Mouse (Mus musculus): Measurements from ENCODE around the gene Atxn7l3. TPM values are rescaled to one million over a fixed set of nuclear protein-coding genes. Genes with fewer than 3 reads are reported as not detected.

Gene Atxn7l3
- total RNA-seq, 2 experiments from 2014 or later, result 58.3 to 58.7 TPM

DNA sequence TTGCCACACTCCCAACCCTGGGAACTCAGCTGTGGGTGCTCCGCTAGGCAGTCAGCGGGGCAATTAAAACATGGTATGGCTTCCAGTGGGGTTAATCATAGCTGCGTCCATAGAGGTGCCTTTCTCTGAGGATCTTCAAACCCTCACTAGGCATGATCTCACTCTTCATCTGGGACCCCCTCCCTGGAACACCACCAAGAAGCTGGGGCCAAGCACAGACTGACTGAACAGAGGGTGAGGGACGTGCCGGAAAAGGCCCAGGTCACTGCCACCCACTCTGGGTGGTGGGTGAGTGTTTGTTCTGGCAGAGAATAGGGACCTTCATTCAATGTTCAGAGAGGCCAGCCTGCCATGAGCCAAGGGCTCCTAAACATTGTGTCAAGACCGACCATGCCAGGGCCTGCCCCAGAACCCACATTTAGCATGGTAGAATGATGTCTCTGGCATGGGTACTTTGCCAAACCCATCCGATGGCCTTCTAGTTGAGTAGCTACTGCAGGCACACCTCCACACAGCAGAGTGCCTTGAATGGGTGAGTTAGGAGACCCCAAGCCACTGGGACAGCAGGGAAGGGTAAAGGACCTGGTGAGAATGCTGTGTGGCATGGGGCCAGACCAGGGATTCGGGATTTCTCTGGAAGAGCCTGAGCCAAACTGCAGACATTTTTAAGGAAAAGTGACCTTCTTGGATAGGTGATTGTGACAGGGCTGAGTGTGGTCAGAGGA is 29.6 kb downstream of the Atxn7l3 start:
- DNase-seq (ENCODE audit: low spot score in 2 of 2), result no peak

DNA sequence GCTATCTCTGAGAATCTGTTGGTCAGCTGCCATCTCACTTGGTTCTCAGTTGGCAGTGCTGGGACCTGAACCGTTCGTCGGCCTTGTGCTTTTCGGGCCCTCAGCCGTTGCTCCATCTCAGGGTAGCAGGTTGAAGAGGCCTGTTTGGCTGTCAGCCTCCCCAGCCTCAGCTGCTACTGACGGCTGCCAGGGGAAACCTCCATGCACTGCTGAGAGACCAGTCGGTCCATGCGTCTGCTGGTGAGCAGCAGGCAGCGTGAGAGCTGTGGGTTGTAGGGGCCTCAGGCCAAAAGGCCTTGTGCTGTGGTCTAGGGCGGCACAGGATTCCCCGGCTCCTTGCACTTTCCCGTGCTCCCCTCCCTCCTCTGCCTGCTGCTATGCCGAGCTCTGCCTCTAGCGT is 30.6 kb downstream of the Atxn7l3 start:
- no peak for DNase-seq (ENCODE audit: low spot score in 2 of 2)

DNA sequence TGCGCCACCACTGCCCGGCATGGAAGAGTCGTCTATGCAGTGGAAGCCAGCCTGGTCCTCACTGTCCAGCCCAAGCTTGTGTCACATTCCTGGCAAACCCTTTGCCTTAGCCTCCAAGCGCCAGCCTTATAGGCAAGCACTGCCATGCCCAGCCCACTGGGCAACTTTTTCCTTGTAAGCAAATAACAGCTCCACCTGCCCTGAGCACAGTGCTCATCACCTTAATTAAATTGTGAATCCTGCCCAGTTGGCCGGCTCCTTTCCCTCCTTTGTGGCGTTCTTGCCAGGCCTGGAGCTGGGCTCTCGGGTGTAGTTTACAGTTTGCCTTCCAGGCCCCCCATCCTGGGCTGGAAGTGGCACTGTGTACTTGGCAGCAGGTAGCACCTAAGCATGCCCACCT is 33.2 kb downstream of the Atxn7l3 start:
- DNase-seq (ENCODE audit: low spot score in 2 of 2), result no peak

DNA sequence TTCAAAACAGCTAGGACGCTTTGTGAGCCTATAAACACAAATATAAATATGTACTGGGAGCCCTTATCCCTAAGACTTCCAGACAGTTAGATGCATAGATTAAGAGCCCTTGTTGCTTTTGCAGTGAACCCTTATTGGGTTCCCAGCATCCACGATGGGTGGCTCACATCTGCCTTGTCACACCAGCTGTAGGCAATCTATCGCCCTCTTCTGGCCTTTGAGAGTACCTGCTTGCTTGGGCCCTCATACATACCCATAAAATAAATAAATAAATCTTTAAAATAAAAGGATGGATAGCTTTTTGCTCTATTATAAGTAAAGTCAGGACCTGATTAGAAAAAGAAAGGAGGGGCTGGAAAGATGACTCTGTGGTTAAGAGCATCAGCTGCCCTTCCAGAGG is 37.9 kb downstream of the Atxn7l3 start:
- no peak for DNase-seq (ENCODE audit: low spot score in 2 of 2)

DNA sequence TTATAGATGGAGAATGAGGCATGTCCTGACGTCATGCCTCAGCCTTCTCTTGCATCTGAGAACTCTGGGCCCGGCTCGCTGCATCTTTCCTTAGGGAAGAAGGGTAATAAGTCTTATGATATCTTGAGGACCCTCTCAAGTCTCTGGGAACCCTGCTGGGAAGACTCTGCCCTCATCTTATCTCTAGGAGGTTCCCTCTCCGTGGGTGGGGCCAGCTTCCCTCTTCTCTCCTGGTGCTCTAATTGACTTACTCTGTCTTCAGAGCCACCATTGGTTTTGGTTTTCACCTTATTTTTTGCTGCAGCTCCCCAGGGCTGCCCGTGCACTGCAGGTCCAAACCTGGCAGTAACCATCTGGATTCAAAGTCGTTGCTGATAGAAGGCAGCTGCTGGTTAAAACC is 38.3 kb downstream of the Atxn7l3 start:
- no peak for DNase-seq (ENCODE audit: low spot score in 2 of 2)

DNA sequence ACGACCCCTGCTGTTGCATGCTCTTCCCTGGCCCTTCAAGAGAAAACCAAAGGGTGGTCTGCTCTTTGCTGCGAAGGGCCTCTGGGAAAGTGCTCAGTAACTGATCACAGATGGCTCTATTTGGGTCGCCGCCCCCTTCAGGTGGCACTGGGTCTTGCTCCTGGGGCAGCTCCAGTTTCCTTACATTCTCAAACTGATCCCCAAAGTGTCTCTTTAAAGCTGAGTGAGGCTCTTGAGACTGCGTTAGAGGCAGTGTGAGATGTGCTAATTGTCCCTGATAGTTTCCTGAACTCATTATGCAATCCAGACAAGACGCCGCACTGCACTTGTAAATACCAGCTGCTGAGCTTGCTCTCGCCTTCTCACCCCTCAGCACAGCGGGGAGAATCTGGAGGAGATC is 38.9 kb downstream of the Atxn7l3 start:
- no peak for DNase-seq (ENCODE audit: low spot score in 2 of 2)

DNA sequence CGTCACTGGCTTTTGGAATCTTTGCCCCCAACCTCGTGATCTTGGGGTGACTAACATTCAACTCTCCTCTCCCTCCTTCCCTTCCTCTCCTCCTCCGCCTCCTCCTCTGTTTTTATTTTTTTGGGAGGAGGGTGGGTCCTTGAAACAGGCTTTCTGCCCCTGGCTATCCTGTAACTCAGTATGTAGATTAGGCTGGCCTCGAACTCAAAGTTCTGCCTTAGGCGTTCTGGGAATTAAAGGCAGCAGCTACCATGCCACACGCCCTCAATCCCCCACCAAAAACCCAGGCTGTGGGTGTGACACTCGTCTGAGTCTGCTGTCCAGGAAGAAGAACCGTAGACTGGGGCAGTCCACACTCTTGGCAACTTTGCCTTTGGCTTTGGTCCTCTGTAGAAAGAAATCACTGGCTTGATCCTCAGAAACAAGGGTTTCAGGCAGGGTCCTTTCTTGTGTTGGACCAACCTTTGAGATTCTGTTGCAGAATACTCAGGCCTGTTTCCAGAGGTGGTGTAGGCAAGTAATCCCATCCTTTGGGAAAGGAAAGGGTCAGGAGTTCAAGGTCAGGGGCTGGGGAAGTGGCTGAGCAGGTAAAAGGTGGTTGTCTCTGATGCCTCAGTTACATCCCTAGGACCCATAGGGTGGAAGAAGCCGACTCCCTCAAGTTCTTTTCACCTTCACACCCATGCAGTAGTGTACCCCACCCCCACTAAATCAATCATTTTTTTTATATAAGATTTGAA is 46.9 kb downstream of the Atxn7l3 start:
- DNase-seq (ENCODE audit: low spot score in 2 of 2), result no peak

DNA sequence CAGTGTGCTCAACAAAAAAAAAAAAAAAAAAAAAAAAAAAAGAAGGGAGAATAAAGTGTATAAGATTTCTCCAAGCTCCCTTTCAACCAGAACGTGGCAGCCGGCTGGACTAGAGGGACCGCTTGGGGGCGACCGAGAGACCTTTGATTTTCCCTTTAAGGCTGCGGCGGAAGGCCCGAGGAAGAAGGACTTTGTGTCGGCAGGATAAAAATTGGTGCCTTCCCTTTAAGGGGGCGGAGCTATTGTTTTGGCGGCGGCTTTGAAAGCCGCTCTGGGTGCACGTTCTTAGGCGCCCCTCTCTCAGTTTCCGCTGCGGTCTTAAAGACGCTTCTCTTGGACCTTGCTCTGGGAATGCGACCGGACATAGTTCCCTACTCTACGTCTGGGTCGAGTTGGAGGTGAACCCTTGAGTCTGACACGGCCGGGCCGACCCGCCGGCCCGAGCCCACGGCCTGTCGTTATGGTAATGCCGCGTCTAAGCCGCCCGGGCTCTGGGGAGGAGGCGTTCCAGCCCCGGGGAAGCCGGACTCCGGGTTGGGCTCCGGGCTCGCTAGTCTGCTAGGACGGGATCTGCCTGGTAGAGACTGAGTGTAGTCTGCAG is 47.7 kb downstream of the Atxn7l3 start, which contains the start of gene BC030867:
Gene BC030867 (plus strand): TSS at position 253 of the 601 bp plus-strand sequence.
- DNase-seq (ENCODE audit: low spot score in 2 of 2), result peak; percentile 81 to 85

DNA sequence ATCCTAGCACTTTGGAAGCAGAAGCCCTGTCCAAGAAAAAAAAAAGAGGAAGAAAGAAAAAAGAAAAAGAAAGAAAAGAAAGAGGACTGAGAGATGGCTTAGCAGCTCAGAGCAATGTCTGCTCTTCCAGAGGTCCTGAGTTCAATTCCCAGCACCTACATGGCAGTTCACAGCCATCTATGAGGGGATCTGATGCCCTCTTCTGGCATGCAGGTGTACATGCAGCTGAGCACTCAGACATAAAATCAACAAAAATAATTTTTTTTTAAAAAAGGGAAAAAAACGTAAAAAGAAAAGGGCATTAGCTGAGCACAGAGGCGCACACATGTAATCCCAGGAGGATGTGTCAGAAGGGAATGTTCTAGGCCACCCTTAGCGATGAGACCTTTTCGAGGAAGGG is 49.6 kb downstream of the Atxn7l3 start:
- DNase-seq (ENCODE audit: low spot score in 2 of 2), result no peak

DNA sequence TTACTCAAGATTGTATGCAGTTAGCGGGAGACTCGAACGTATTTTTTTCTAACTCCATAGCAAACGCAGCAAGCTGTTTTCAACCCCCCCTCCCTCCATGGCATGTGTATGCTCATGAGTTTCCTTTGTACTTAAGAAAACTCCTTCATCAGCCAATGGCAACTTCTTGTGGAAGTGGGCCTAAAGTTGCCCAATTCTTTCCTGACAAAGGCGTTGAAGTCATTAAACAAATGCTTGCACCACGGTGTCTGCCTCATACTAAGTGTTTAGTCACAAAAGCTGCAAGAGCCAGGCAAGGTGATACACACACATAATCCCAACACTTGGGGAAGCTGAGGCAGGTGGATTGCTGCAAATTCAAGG is 50.2 kb downstream of the Atxn7l3 start:
- no peak for DNase-seq (ENCODE audit: low spot score in 2 of 2)

DNA sequence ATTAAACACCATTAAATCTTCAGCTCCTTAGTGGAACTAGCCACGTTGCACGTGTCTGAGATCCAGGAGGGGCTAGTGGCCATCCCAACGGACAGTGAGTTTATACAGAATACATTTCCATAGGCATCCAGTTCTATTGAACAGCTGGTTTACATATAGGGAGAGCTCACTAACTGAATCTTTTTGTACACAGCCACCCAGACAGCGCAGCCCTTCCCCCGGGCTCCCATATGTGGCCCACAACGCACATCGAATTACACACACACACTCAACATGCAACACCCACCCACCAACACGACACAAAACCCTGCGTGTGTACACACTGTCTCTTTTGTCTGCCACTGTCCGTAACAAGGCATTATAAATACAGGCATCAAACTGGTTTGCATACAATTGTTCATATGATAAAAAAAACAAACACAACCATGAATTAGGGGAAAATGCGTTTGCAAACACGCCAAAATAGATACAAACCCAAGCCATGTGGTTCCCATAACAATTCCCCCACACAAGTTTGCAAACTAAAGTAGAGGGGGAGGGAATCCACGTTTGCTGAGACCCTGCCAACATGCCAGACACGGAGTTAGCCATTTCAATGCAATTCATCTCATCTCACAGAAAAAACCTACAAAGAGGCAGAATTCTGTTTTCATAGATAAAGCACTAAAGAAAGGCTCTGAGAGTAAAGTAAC is 50.7 kb downstream of the Atxn7l3 start:
- DNase-seq (ENCODE audit: low spot score in 2 of 2), result no peak

DNA sequence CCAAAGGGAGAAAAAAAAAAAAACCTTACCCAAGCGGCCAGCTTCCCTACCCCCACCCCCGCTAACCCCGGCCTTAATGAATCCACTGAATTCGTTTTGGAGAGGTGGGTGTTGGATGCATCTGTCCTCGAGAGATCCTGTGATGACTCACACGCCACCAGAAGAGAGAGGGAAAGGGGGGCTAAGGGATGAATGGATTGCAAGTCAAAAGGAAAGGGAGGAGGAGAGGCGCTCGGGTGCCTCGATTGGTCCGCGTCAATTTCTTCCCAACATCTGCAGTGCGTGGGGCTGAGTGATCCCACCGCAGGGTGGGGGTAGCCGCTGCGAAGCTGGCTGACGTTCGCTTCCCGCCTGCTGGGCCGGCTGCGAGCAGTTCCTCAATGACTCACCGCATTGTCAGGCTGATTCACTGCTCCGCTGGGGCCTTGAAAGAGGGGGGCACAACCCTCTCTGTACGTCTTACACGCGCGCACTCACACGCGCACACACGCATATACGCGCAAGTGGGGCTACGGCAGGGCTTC is 51.4 kb downstream of the Atxn7l3 start:
- DNase-seq (ENCODE audit: low spot score in 2 of 2), result peak; percentile 35 to 58

DNA sequence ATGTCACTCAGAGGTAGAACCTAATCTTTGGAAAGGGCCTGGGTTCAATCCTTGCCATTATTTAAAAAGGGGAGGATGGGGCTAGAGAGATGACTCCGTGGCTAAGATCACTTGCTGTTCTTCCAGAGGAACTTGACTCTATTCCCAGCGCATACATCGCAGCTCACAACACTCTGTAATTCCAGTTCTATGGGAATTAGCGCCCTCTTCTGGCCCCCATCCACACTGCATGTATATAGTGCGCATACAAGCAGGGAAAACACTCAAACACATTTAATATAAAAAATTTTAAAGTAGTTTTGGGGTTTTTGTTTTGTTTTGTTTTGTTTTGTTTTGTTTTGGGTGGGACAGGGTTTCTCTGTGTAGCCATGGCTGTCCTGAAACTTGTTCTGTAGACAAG is 54.6 kb downstream of the Atxn7l3 start:
- DNase-seq (ENCODE audit: low spot score in 2 of 2), result no peak

DNA sequence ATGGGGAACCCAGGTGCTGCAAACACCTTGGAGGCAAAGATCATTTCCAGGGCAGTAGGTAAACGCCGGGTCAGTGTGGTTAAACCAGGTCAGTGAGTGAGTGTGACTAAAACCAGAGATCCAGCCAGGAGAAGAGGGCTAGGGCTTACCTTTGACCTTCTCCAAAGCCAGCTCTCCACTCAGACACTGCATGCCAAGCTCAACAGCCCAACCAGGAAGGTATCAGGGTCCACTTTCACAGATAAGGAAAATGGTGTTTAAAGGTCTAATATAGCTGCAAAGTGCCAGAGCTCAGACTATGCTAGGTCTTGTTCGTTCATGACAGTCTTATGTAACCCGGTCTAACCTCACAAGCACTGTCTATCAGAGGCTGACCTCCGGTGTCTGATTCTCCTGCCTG is 55.2 kb downstream of the Atxn7l3 start:
- DNase-seq (ENCODE audit: low spot score in 2 of 2), result no peak

DNA sequence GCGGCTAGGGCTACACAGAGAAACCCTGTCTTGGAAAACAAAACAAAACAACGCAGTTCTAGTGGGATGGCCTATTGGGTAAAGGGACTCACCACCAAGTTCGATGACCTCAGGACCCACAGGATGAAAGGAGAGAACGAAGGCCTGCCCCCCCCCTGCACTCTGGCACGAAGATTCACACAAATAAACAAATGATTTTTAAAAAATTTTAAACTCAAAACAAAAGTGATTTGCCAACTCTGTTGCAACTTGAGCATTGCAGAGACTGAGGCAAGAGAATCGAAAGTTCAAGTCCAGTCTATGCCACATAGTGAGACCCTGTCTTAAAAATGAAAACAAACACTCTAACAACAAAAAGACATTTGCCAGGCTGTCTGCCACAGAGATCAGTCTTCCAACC is 55.8 kb downstream of the Atxn7l3 start:
- DNase-seq (ENCODE audit: low spot score in 2 of 2), result no peak

Other genes with a start within 250 kb of the Atxn7l3 start
- 10 to 100 TPM in 1 of 2 experiments, 1 to 10 TPM in 1; 8.8 to 11.5 TPM for gene Mpp2, start 208.1 kb downstream of the Atxn7l3 start, total RNA-seq (2021)
- gene Ppy, start 195.3 kb downstream of the Atxn7l3 start, total RNA-seq (2021), result 1 to 10 TPM in 1 of 2 experiments, not detected in 1; 7.4 TPM
- 10 to 100 TPM in 1 of 2 experiments, not detected in 1; 25.9 TPM for gene Pyy, start 188.8 kb downstream of the Atxn7l3 start, total RNA-seq (2021)
- gene Nags, start 151.1 kb downstream of the Atxn7l3 start, total RNA-seq (2021), result 1 to 10 TPM; 1.3 to 3.1 TPM
- gene Tmem101, start 140.2 kb downstream of the Atxn7l3 start, total RNA-seq (2021), result 10 to 100 TPM; 21.8 to 22.5 TPM
- 10 to 100 TPM; 83.5 to 83.6 TPM for gene Lsm12, start 111.3 kb downstream of the Atxn7l3 start, total RNA-seq (2021)
- gene G6pc3, start 107.0 kb downstream of the Atxn7l3 start, total RNA-seq (2021), result 10 to 100 TPM; 86.3 to 93.3 TPM
- 100 to 1,000 TPM; 123 to 125 TPM for gene Hdac5, start 66.5 kb downstream of the Atxn7l3 start, total RNA-seq (2021)
- gene BC030867, start 47.7 kb downstream of the Atxn7l3 start, total RNA-seq (2021), result 1 to 10 TPM; 4.8 to 6.0 TPM
- gene Asb16, start 27.9 kb downstream of the Atxn7l3 start, total RNA-seq (2021), result under 1 TPM; 0.53 to 0.79 TPM
- gene Tmub2, start 11.7 kb downstream of the Atxn7l3 start, total RNA-seq (2021), result 10 to 100 TPM; 56.5 to 58.3 TPM
- gene Ubtf, start 23.1 kb upstream of the Atxn7l3 start, total RNA-seq (2021), result 100 to 1,000 TPM; 136 to 152 TPM
- 100 to 1,000 TPM in 1 of 2 experiments, 10 to 100 TPM in 1; 75.5 to 140 TPM for gene Slc4a1, start 69.6 kb upstream of the Atxn7l3 start, total RNA-seq (2021)
- gene Rundc3a, start 96.8 kb upstream of the Atxn7l3 start, total RNA-seq (2021), result 10 to 100 TPM; 59.3 to 61.2 TPM
- gene Slc25a39, start 111.3 kb upstream of the Atxn7l3 start, total RNA-seq (2021), result 100 to 1,000 TPM; 254 to 261 TPM
- gene Grn, start 133.7 kb upstream of the Atxn7l3 start, total RNA-seq (2021), result 100 to 1,000 TPM; 170 to 175 TPM
- 10 to 100 TPM; 22.5 to 22.9 TPM for gene Fam171a2, start 151.1 kb upstream of the Atxn7l3 start, total RNA-seq (2021)
- 1 to 10 TPM; 6.1 to 8.4 TPM for gene Itga2b, start 173.5 kb upstream of the Atxn7l3 start, total RNA-seq (2021)